Mouse (Mus musculus) embryonic fibroblast, embryonic 13.5 days (primary cell): ENCODE data around the gene Plekhh3.

Experiments used
- CTCF ChIP-seq: IDR thresholded peaks from 2 replicates; pipeline ENCODE4 v1.5.1; 2011; ENCODE audit warnings: mild to moderate bottlenecking, control low read depth, low read length, moderate library complexity, borderline replicate concordance; ENCODE audit not compliant: insufficient read depth
- POLR2A ChIP-seq: IDR thresholded peaks from 2 replicates; pipeline ENCODE4 v1.6.1; 2011; ENCODE audit warnings: low read depth, mild to moderate bottlenecking, control low read depth, low read length, moderate library complexity

DNA sequence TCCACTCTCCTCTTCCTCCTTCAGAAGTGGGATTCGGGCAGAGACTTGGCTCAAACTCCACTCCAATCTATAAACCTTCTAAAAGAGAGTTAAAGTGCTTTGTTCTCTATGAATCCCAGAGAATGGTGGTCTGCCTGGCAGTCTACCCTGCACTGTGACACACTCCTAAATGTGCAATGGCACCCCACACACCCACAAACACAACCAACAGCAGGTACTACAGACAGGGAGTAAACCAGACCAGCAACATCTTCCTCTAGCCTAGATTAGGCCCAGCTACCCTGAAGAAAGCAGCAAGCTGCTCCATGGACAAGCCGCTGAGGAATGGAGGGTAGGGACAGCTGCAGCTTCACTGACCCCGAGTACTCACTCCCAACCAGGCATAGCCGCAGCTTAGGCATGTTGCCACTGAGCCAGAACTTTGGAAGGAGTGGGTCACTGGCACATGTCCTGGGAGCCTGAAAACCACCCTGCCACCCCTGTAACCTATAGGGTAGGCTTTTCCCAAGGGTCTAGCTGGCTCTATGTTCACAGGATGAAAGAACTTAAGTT, 20.8 kb upstream of the Plekhh3 start:
- no peak for TF ChIP-seq POLR2A
- TF ChIP-seq CTCF = no peak
